Mouse (Mus musculus) cerebellum, adult 2 months (tissue): ENCODE measurements at regions not wholly inside any gene's neighbourhood (a gene's known extent, or its start where the extent isn't known, plus 50 kb on each side); places are given as distances from the start of the nearest gene placed in this dataset.

Source experiments
- DNase-seq, 2 experiments: peaks; one replicate each; pipeline ENCODE4 v3.0.0; 2021
- H3K27ac ChIP-seq: fragments of 200-500 bp; 2 replicates; pipeline ENCODE4 v1.5.1; 2012; ENCODE audit warnings: low read length, control low read depth, inconsistent platforms; ENCODE audit not compliant: insufficient read depth
- H3K27me3 ChIP-seq: fragments of 200-500 bp; 2 replicates; pipeline ENCODE4 v1.6.1; 2012; ENCODE audit warnings: inconsistent platforms, mild to moderate bottlenecking, low read length, moderate library complexity; ENCODE audit not compliant: control insufficient read depth, insufficient read depth
- H3K4me1 ChIP-seq: fragments of 200-500 bp; 2 replicates; pipeline ENCODE4 v1.6.1; 2011; ENCODE audit warnings: low read length; ENCODE audit not compliant: control insufficient read depth, insufficient read depth
- H3K4me3 ChIP-seq: fragments of 200-500 bp; replicated peaks from 2 replicates; pipeline ENCODE3; 2011; ENCODE audit warnings: mild to moderate bottlenecking, low read depth, low read length, control low read depth; ENCODE audit not compliant: insufficient read depth
- CTCF ChIP-seq: fragments of 200-500 bp; IDR thresholded peaks from 2 replicates; pipeline ENCODE4 v1.5.1; 2011; ENCODE audit warnings: low read depth, mild to moderate bottlenecking, control low read depth, low read length, moderate library complexity, borderline replicate concordance; ENCODE audit not compliant: insufficient read depth
- POLR2A ChIP-seq: fragments of 200-500 bp; IDR thresholded peaks from 2 replicates; pipeline ENCODE4 v1.6.1; 2011; ENCODE audit warnings: low read length, control low read depth, borderline replicate concordance; ENCODE audit not compliant: insufficient read depth
- WGBS: fragments of 180-500 bp; shearing (Covaris S2); methylation state at CpG from one replicate; pipeline ENCODE4 v1.1.7; 2018; 5-methylcytosine and 5-hydroxymethylcytosine counted together

DNA sequence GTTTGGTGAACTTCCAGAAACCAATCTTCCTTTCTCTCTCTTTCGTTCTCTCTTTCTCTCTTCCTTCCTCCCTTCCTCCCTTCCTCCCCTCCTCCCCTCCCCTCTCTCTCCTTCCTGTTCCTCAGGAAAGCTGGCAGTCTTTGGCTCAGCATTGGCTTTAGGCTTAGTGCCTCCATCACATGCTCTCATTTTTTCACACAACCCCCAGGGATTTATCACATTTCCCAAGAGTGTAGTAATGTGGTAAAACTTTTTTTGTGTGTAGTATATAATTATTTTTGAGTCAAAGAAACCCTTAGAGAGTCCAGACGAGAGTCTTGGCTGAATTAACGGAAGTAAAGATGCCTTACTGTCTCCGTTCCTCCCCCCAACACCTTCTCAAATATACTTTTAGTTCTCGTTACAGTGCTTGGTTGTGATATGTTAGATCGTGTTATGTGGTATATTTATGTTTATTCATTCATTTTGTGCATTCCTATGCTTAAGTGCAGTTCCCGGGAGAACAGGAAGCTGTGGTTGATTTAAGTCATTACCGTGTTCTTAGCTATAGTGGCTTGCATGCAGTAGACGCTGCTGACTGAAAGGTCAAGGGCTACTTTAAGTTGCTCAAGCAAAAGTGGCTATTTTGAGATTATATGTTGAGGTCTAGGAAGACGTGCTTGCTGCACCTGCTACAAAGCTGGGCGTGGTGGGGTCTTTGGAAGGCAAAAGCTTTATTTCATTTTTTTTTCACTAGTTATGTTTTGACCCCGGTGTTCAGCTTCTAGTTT lies 194.7 kb upstream of the Gjb5 start:
- H3K4me1 ChIP-seq, result no peaks in the 10 kb centered on the region
- 90% methylated on average over 12 of the region's 12 CpGs for WGBS
- H3K4me3 ChIP-seq, result no peak overlapping the region
- TF ChIP-seq POLR2A (no peak), CTCF (no peak)
- H3K27ac ChIP-seq, result no peak overlapping the region
- no peak for DNase-seq
- no peaks in the 10 kb centered on the region; the same call in 1 of the 2 replicates for H3K27me3 ChIP-seq

DNA sequence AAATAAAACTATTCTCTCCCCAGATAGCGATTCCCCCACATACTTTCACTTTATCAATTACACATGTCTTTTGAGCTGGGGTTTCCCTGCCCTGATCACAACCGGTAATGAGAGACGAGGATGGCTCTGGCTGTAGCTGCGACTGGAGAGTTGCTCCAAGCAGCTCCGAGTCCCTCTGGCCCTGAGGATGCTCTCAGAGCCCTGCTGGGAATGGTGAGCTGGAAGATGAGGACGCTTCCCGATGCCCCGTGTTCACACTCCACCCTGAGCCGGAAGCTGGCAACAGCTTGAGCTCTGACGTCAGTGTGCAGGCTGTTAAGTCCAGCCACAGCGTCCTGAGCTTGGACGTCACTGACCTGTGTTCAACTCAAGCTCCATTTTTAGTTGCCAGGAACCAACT lies 191.6 kb upstream of the Gjb5 start:
- no peak overlapping the region for H3K4me3 ChIP-seq
- DNase-seq, result peak; percentile 35 to 38

DNA sequence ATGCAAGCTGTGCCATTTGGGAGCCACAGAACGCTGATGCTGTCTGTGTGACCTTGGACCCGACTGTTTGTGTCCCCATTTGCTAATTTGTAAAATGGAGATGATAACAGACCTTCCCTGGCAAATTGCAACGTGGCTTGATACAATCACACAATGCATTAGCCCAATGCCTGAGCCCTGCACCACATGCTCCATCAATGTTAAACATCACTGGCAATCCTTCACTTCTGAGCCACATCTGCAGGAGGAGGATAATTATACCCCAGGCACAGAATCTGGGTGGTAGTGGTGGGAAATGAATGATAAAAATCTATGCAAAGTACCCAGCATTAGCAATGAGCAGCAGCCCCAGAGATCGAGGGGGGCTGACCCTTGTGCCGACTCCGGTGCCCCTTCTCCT lies 191.0 kb upstream of the Gjb5 start:
- Histone ChIP-seq H3K4me3 (no peak overlapping the region), H3K4me1 (no peaks in the 10 kb centered on the region), H3K27ac (no peak overlapping the region), H3K27me3 (no peaks in the 10 kb centered on the region)
- TF ChIP-seq POLR2A (no peak), CTCF (no peak)
- 86% methylated on average over 6 of the region's 6 CpGs for WGBS
- no peak for DNase-seq

More for the DNA sequence above, 191.6 kb upstream of the Gjb5 start:
- no peak overlapping the region for H3K27ac ChIP-seq
- 19% methylated on average over 12 of the region's 12 CpGs for WGBS
- H3K27me3 ChIP-seq, result no peaks in the 10 kb centered on the region
- H3K4me1 ChIP-seq, result no peaks in the 10 kb centered on the region
- TF ChIP-seq CTCF, result no peak

DNA sequence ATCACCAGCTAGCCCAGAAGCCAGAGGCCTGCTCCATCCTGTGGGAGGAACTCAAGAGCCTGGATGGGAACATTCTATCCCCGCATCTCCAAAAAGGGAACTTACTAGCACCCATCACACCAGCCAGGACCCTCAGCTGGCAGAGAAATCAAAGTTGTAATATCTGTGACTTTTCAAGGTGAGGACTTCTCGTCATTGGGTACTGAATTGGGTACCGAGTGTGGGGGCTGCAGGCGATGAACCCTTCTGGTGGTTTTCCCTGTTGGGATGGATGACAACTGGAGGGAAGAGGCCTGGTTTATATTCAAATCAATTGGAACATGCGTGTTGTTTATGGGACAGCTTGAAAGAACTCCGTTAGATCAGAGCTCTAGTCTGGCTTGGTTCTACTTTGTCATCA lies 187.1 kb upstream of the Gjb5 start:
- no peak for TF ChIP-seq POLR2A
- no peak for TF ChIP-seq CTCF
- no peaks in the 10 kb centered on the region for H3K27me3 ChIP-seq
- no peak for DNase-seq
- 96% methylated on average over 6 of the region's 6 CpGs for WGBS
- H3K27ac ChIP-seq, result no peak overlapping the region
- peaks cover 3% of the 10 kb centered on the region; the same call in 1 of the 2 replicates for H3K4me1 ChIP-seq
- H3K4me3 ChIP-seq, result no peak overlapping the region

DNA sequence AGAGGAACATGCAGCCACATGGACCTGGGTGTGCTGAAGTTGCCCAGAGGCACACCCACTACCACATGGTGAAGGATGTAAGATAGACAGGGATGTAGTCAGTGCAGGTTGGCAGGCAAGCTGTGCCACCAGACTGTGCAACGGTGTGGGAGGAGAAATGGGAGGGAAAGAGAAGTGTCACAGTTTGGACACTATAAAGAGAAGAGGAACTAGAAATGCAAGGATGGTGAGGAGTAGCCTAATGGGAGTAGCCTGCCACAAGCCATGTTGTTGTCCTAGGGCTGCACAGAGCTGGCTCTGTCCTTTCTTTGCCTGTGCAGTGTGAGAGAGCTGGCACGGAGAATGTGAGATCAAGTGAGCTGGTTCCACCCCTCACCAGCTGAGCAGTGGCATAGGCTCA lies 185.3 kb upstream of the Gjb5 start:
- Histone ChIP-seq H3K4me1 (peaks cover 3% of the 10 kb centered on the region; the same call in 1 of the 2 replicates), H3K4me3 (no peak overlapping the region), H3K27ac (no peak overlapping the region), H3K27me3 (no peaks in the 10 kb centered on the region)
- DNase-seq, result no peak
- TF ChIP-seq POLR2A (no peak), CTCF (no peak)
- 13% methylated on average over 2 of the region's 2 CpGs for WGBS

DNA sequence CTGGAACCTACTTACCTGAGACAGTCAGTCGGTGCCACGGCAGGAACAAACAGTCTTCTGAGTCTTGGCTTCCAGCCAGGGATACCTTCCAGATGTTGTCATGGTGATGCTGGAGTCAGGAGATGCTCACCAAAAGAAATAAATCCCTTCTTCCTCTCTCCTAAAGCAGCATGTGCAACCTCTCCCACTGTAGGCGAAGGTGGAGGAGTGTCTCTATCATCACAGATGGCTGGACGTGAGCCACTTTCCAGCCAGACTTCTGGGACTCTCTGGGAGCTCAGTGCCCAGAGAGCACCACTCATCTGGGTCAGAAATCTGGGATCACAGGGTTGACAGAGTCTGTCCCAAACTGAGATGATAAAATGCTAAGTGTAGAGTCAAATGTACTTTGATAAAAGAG lies 184.8 kb upstream of the Gjb5 start:
- WGBS, result 24% methylated on average over 4 of the region's 4 CpGs
- Histone ChIP-seq H3K4me3 (no peak overlapping the region), H3K27me3 (no peaks in the 10 kb centered on the region), H3K4me1 (peaks cover 3% of the 10 kb centered on the region; the same call in 1 of the 2 replicates), H3K27ac (no peak overlapping the region)
- DNase-seq, result no peak
- TF ChIP-seq CTCF (no peak), POLR2A (no peak)

DNA sequence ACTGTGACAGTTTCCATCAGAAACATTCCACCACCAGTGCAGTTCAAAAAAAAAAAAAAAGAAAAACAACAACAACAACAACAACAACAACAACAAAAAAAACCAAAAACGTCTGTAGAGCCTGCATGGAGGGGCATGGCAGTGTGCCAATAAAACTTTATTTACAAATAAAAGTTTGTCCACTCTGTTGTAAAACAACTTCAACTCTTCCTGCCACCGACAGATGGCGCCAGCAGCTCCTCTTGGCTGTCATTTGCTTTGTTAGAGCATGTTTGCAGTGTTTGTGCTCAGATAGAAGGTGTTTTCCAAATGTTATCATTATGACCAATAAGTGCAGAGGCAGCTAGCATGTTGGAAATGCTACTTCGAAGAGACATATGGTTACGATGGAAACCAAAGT lies 179.0 kb upstream of the Gjb5 start:
- no peaks in the 10 kb centered on the region for H3K27me3 ChIP-seq
- no peaks in the 10 kb centered on the region; the same call in 1 of the 2 replicates for H3K4me1 ChIP-seq
- peak in 1 of 2 experiments; percentile 7 for DNase-seq
- no peak overlapping the region for H3K27ac ChIP-seq
- H3K4me3 ChIP-seq, result no peak overlapping the region
- TF ChIP-seq POLR2A (no peak), CTCF (peak; percentile 49; the same call in 1 of the 2 replicates)
- 47% methylated on average over 5 of the region's 5 CpGs for WGBS

DNA sequence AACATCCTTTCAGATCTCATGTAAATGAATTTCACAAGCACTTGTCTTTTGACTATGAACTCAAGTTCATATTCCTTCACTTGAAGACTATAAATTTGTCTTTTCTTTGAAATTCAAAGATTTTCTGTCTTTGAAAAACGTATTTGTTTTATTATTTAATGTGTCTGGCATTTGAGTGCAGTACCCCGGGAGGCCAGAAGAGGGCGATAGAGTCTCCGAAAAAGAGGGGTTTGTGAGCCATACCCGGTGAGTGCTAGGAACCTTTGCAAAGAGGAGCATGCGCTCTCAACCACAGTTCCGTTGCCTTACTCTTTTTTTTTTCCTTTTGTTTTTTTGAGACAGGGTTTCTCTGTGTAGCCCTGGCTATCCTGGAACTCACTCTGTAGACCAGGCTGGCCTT lies 177.6 kb upstream of the Gjb5 start:
- no peaks in the 10 kb centered on the region; the same call in 1 of the 2 replicates for H3K4me1 ChIP-seq
- no peak for DNase-seq
- no peak overlapping the region for H3K27ac ChIP-seq
- H3K27me3 ChIP-seq, result no peaks in the 10 kb centered on the region
- WGBS, result 83% methylated on average over 7 of the region's 7 CpGs
- peak; percentile 19; the same call in 1 of the 2 replicates for TF ChIP-seq CTCF
- no peak for TF ChIP-seq POLR2A
- no peak overlapping the region for H3K4me3 ChIP-seq
